Mouse (Mus musculus): ENCODE data around the gene Rabggtb. TPM values are rescaled to one million over a fixed set of nuclear protein-coding genes. Genes with fewer than 3 reads are reported as not detected.

Rabggtb gene
- 100 to 1,000 TPM in 1 of 2 experiments, 10 to 100 TPM in 1; 90.2 to 105 TPM for total RNA-seq (2021)
- long read RNA-seq, experiment 1, transcript Rabggtb-201 (9 exons, 1,381 nt) = major isoform, 64 of 85 reads
- long read RNA-seq, experiment 1, transcript Rabggtb-202 (8 exons, 1,418 nt) = minor isoform, 7 of 85 reads
- long read RNA-seq, experiment 1, partial matches to known transcripts = 3 of 85 reads
- long read RNA-seq, experiment 1, other reads (novel, unspliced or antisense) = 10 of 85 reads
- long read RNA-seq, experiment 2, transcript Rabggtb-202 (8 exons, 1,418 nt) = minor isoform, 6 of 71 reads
- long read RNA-seq, experiment 2, transcript Rabggtb-201 (9 exons, 1,381 nt) = major isoform, 52 of 71 reads
- long read RNA-seq, experiment 2, partial matches to known transcripts = 1 of 71 reads
- long read RNA-seq, experiment 2, other reads (novel, unspliced or antisense) = 11 of 71 reads

GRCm38 (mm10) chr3:153912546-153913509 lies at the start of gene Rabggtb:
Gene Rabggtb (minus strand): TSS chr3:153913009.
- DNase-seq = peak; percentile 97 to 98
- intact Hi-C loops (cut with DNase I) = loop anchor here (2.0 kb wide), 1 partner anchor 30 kb away; no protein-coding TSS in a partner anchor

GRCm38 (mm10) chr3:153961632-153962389 lies 49.0 kb upstream of the Rabggtb start:
- intact Hi-C loops (cut with DNase I) = no loop called here

GRCm38 (mm10) chr3:153960884-153961283 lies 48.1 kb upstream of the Rabggtb start:
- no peak for DNase-seq
- intact Hi-C loops (cut with DNase I) = no loop called here

More at GRCm38 (mm10) chr3:153961632-153962389, 49.0 kb upstream of the Rabggtb start:
- DNase-seq = no peak

- DNase-seq = no peak
- intact Hi-C loops (cut with DNase I) = loop anchor here (1.0 to 5.0 kb wide), 2 partner anchors 267 to 613 kb away; no protein-coding TSS in a partner anchor
Measured at GRCm38 (mm10) chr3:153959731-153960207, 47.0 kb upstream of the Rabggtb start.

DNA sequence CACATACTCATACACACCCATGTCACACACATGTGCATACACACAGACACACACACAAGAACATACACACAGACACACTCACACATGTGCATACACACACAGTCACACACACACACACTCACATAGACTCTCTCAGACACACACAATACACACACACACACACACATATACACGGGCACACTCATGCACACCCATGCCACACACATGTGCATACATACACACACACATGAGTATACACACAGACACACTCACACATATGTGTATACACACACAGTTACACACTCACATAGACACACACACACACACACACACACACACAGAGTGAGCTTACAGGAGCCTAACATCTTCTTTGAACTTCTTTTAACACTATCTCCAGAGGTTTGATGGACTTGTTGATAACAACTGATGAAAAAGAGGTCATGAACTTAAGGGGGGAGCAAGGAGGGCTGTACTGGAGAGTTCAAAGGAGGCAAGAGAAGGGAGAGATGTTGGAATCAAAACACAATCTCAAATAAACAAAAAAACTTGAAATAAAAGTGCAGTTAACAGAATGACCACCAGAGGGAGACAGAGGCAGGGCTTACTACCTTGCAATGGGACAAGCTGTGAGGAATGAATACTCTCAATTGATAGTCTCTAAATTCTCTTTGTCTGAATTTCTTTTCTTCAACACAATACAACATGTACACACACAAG lies 46.4 kb upstream of the Rabggtb start:
- intact Hi-C loops (cut with DNase I) = loop anchor here (1.0 to 5.0 kb wide), 2 partner anchors 267 to 613 kb away; no protein-coding TSS in a partner anchor
- peak in 1 of 2 experiments; percentile 36 for DNase-seq

DNA sequence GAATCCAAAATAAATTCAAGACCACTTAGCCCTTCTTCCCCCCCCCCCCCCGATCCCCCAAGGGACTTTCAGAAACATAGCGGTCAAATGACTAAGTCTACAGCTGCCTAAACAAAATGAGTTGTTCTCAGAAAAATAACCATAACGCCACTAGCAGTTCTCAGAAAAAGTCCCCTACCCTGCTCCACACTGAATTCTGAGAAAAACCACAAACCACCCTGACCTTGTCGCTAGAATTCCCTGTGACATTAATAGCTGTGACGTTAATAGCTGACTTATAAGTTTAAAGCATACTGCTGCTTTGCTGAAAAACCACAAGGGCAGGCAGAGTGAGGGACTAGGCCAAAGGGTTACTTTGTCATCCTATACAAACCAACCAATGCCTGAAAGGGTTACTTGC lies 45.1 kb upstream of the Rabggtb start:
- no peak for DNase-seq
- intact Hi-C loops (cut with DNase I) = loop anchor here (5.0 kb wide), 1 partner anchor 614 kb away; no protein-coding TSS in a partner anchor

- intact Hi-C loops (cut with DNase I) = loop anchor here (10.0 kb wide), 1 partner anchor 647 kb away; the partner anchor contains the start of genes Cryz and Tyw3
- DNase-seq = no peak
Measured at GRCm38 (mm10) chr3:153948176-153948575, 35.4 kb upstream of the Rabggtb start.

- intact Hi-C loops (cut with DNase I) = loop anchor here (10.0 kb wide), 1 partner anchor 648 kb away; the partner anchor contains the start of genes Cryz and Tyw3
- no peak for DNase-seq
Measured at GRCm38 (mm10) chr3:153947271-153947670, 34.5 kb upstream of the Rabggtb start.

DNA sequence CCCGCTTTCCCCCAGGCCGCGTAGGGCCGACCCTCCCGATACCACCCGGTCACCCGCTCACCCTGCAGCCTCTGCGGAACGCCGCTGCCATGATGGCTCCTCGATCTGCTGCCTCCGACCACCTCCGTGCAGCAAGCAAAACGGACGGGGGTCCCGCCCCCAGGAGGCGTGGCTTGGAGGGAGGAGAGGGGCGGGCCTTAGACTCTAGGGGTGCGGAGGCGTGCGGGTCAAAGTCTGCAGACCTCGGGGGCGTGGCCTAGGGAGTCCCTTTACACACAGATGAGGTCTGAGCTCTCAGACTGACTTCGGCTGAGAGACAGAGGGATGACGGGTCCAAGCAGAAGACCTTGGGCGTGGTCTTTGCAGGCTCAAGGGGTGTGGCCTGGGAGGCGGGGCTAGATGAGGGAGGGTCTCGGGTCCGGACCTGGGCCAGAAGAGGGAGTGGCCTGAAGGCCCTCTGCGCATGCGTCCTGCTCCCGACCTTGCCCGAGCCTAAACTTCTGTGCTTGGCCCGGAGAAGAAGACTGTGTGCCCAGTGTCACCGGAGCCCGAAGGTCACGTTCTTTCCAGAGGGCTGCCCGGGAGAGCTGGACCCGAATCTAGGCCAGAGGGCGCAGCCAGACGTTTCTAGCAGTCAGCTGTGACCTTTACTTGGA lies 31.7 kb upstream of the Rabggtb start, which contains the start of gene Acadm:
Acadm (minus strand) TSS at position 298 of the 656 bp plus-strand sequence.
- intact Hi-C loops (cut with DNase I) = loop anchor here (10.0 kb wide), 1 partner anchor 650 kb away; the partner anchor contains the start of genes Cryz and Tyw3
- DNase-seq = peak; percentile 98 to 99

DNA sequence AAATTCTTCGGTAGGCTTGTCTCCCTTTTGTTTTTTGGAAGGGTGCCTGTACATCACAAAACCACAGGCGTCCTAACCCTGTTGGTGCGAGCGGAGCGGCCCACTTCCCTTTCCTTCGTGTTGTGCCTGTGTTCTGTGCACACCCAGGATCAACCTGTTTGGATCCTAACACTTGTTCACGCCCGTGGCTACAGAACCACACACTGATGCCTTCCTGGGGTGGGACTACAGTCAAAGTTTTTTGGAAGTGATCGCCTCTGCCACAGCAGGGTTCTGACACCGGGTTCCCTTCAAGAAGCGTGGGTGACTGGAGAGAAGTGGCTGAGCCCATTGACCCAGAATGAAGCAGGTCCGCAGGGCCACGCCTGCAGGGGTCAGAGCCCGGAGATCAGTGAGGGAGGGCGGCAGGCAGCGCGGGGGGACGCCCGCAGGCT lies 31.1 kb upstream of the Rabggtb start:
- DNase-seq = no peak
- intact Hi-C loops (cut with DNase I) = loop anchor here (2.0 to 10.0 kb wide), 2 partner anchors 31 to 651 kb away; partner anchors contain the start of genes Cryz, Rabggtb and Tyw3

GRCm38 (mm10) chr3:153943003-153943640 lies 30.3 kb upstream of the Rabggtb start:
- intact Hi-C loops (cut with DNase I) = loop anchor here (2.0 to 10.0 kb wide), 2 partner anchors 30 to 652 kb away; partner anchors contain the start of genes Cryz, Rabggtb and Tyw3
- no peak for DNase-seq

DNA sequence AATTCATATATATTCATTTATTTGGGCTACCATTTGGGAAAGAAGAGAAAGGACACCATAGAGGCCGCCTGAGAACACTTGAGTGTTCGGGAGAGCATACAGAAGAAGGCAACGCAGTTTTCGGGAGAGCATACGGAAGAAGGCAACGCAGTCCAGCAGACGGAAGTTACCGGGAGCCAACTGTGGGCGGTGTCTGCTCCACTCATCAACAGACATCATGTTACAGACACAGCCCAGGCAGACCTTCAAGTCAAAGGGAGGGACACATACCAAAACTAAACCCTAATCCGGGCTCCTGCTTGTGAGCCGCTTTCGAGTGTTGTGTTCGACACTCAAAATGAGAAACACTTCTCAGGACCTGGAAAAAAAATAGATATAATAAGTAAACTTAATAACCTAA lies 28.8 kb upstream of the Rabggtb start:
- intact Hi-C loops (cut with DNase I) = loop anchor here (2.0 to 10.0 kb wide), 2 partner anchors 29 to 653 kb away; partner anchors contain the start of genes Cryz, Rabggtb and Tyw3

GRCm38 (mm10) chr3:153940486-153940885 lies 27.7 kb upstream of the Rabggtb start:
- no peak for DNase-seq
- intact Hi-C loops (cut with DNase I) = loop anchor here (10.0 kb wide), 1 partner anchor 654 kb away; the partner anchor contains the start of genes Cryz and Tyw3

More for the DNA sequence above, 28.8 kb upstream of the Rabggtb start:
- DNase-seq = peak; percentile 9 to 18

DNA sequence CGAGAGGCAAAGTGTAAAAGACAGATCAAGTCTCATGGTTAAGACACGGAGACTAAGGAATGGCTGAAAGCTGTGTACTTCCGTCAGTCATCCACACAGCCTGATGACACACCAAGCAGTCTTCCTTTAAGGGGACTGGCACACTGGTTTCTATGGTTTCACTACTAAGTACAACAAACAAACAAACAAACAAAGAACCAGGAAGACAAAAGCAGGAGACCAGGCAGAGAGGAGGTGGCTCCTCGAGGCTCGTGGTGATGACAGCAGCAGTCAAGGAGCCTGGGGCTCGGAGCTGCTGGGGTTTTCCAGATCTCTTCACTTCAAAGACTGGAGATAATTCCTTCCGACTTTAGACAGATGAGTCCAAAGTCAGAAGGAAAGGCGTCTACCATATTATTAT lies 27.2 kb upstream of the Rabggtb start:
- intact Hi-C loops (cut with DNase I) = loop anchor here (10.0 kb wide), 1 partner anchor 655 kb away; the partner anchor contains the start of genes Cryz and Tyw3
- DNase-seq = no peak

DNA sequence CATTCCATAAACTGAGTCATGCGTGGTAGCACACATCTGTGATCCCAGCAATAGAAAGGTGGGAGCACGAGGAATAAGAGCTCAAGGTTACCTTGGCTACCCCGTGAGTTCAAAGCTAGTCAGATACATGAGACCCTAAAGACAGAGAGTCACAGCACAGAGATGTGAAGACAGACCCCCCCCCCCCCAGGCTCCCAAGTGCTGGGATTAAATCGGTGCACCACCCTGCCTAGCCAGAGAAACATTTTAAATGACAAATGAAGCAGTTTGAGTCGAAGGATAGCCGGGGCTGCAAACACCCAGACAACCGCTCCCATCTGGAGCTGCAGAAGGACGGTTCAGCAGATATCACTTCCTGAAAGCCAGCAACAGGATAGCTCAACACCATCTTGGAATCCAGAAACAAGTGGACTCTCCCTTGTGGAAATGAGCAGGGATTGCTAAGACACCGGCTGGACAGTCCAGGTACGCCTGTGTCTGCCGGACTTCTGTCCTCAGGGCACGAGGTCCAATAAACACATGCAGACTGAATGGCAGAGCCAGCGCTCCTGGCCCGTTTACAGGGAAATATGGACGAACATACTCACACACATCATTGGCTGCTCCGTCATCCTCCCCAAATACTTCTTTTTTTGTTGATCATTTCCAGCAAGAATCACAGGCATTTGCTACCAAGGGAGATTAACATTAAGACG lies 24.5 kb upstream of the Rabggtb start:
- DNase-seq = no peak
- intact Hi-C loops (cut with DNase I) = no loop called here

GRCm38 (mm10) chr3:153935878-153936277 lies 23.1 kb upstream of the Rabggtb start:
- intact Hi-C loops (cut with DNase I) = no loop called here
- DNase-seq = peak; percentile 11 to 32

- no peak for DNase-seq
- intact Hi-C loops (cut with DNase I) = no loop called here
Measured at GRCm38 (mm10) chr3:153932461-153932860, 19.7 kb upstream of the Rabggtb start.

Measured in heart, postnatal 14 days (tissue).